Mouse (Mus musculus) myocyte (in vitro differentiated cells): ENCODE measurements at regions not wholly inside any gene's neighbourhood (a gene's known extent, or its start where the extent isn't known, plus 50 kb on each side); places are given as distances from the start of the nearest gene placed in this dataset.

Source experiments
- E2F4 ChIP-seq: IDR thresholded peaks from one replicate; pipeline ENCODE4 v1.6.1; 2011; ENCODE audit warnings: mild to moderate bottlenecking, control low read depth, moderate library complexity; ENCODE audit not compliant: insufficient read depth
- MAX ChIP-seq: IDR thresholded peaks from one replicate; pipeline ENCODE4 v1.6.1; 2011; ENCODE audit warnings: low read depth, mild to moderate bottlenecking, control low read depth
- MYOD1 ChIP-seq, 3 experiments: IDR thresholded peaks; one replicate each; pipeline ENCODE4 v1.6.1; 2011; ENCODE audit warnings: control low read depth in 2 of 3, low read depth in 2 of 3, mild to moderate bottlenecking in 2 of 3, moderate library complexity in 1 of 3; ENCODE audit not compliant: insufficient read length in 2 of 3, control insufficient read depth in 1 of 3
- POLR2A ChIP-seq: IDR thresholded peaks from one replicate; pipeline ENCODE4 v1.6.1; 2011; ENCODE audit warnings: low read depth, mild to moderate bottlenecking, control low read depth, moderate library complexity; ENCODE audit not compliant: insufficient read length
- SRF ChIP-seq: IDR thresholded peaks from one replicate; pipeline ENCODE4 v1.6.1; 2011; ENCODE audit warnings: low read depth; ENCODE audit not compliant: control insufficient read depth, insufficient read length
- TCF12 ChIP-seq: IDR thresholded peaks from one replicate; pipeline ENCODE4 v1.6.1; 2011; ENCODE audit warnings: mild to moderate bottlenecking, control low read depth; ENCODE audit not compliant: poor library complexity, insufficient read depth, severe bottlenecking
- USF1 ChIP-seq: IDR thresholded peaks from one replicate; pipeline ENCODE4 v1.6.1; 2011; ENCODE audit warnings: low read depth, mild to moderate bottlenecking, control low read depth, moderate library complexity

- no peak for TF ChIP-seq MAX
- TF ChIP-seq SRF = no peak
- TF ChIP-seq POLR2A = no peak
- TF ChIP-seq E2F4 = no peak
- TF ChIP-seq USF1 = no peak
- TF ChIP-seq MYOD1 (IDR thresholded peaks at IDR 0.05; ENCODE audit: control insufficient read depth in 1 of 3, insufficient read length in 2 of 3, low read depth in 2 of 3) = no peak
- TF ChIP-seq TCF12 = no peak
These were observed 212.8 kb downstream of the Dact1 start for GRCm38 (mm10) chr12:71522451-71522850.
